Mouse (Mus musculus): ENCODE measurements around the gene Ndufc2. TPM values are rescaled to one million over a fixed set of nuclear protein-coding genes. Genes with fewer than 3 reads are reported as not detected.
"Not testable (repeated sequence)": the region's sequence is repeated elsewhere in the genome, so short reads cannot be mapped to it uniquely, and the experiment has no call there.

Ndufc2 gene
- polyA plus RNA-seq, 1 experiment, result 389 TPM

DNA sequence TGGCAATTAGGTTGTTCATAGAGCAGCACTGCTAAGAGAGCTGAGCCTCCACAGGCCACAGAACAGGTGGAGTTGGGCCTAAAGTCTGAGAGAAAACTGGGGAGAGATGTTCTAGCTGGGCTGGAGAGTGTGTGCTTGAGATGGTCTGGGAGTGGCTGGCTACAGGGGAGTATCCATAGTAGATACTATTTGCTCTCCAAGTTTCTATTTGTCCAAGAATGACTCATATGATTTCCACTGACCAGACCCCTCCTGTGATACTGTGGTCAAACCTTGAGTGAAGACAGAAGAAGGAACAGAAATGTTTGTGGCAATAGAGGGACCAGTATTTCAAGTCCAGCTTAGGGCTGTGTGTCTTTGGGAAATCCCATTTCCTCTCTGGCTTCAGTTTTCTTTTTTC, 39.2 kb downstream of the Ndufc2 start:
- H3K4me3 ChIP-seq (ENCODE audit: insufficient read depth, low read depth, low read length), result no peak overlapping the region
- no peaks in the 10 kb centered on the region for H3K4me1 ChIP-seq (ENCODE audit: control insufficient read depth, insufficient read depth, low read length)
- TF ChIP-seq CTCF (conservative IDR thresholded peaks at IDR 0.05; ENCODE audit: insufficient read depth, insufficient read length, low read depth, low read length) (no peak), POLR2A (IDR thresholded peaks at IDR 0.05; ENCODE audit: low read depth, low read length) (no peak)
- no peak overlapping the region for H3K27ac ChIP-seq (ENCODE audit: insufficient read depth, low read depth, low read length)
- H3K36me3 ChIP-seq (ENCODE audit: control insufficient read depth, insufficient read depth, low read length), result no peaks in the 10 kb centered on the region
- H3K27me3 ChIP-seq (replicated peaks; ENCODE audit: control insufficient read depth, insufficient read depth, low read length), result no peaks in the 10 kb centered on the region; the same call in 1 of the 2 replicates
- DNase-seq, result no peak

DNA sequence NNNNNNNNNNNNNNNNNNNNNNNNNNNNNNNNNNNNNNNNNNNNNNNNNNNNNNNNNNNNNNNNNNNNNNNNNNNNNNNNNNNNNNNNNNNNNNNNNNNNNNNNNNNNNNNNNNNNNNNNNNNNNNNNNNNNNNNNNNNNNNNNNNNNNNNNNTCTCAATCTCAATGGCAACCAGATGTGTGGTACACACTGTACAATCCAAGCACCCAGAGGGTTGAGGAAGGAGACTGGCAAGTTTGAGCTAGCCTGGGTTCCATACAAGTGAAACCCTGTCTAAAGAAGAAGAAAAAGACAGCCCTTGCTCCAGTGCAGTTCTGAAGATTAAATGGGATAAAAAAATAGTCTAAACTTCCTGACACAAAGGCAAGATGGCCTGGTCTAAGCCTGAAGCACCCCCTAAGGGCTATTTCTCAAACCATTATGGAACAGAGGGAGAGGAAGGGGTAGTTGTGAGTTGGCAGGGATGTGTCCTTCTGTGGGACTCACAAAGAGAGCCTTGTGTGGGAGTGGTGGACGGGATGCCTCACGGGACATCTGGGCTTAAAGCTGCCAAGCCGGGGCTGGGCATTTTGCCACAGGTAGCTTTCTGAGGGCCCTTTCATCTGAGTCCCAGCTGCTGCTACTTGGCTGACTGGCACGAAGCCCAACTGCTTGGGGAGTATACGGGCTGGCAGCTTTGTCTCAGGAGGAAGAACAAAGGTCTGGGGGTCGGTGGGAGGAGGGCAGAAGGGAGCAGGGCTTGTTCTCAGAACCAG, 46.5 kb downstream of the Ndufc2 start:
- peak; percentile 92 for DNase-seq
- TF ChIP-seq CTCF (conservative IDR thresholded peaks at IDR 0.05; ENCODE audit: insufficient read depth, insufficient read length, low read depth, low read length) (no peak), POLR2A (IDR thresholded peaks at IDR 0.05; ENCODE audit: low read depth, low read length) (no peak)
- Histone ChIP-seq H3K27ac (ENCODE audit: insufficient read depth, low read depth, low read length) (no peak overlapping the region), H3K36me3 (ENCODE audit: control insufficient read depth, insufficient read depth, low read length) (no peaks in the 10 kb centered on the region), H3K4me1 (ENCODE audit: control insufficient read depth, insufficient read depth, low read length) (no peaks in the 10 kb centered on the region; the same call in 1 of the 2 replicates), H3K4me3 (ENCODE audit: insufficient read depth, low read depth, low read length) (no peak overlapping the region), H3K27me3 (replicated peaks; ENCODE audit: control insufficient read depth, insufficient read depth, low read length) (no peaks in the 10 kb centered on the region)
- 3% methylated on average over 6 of the region's 6 CpGs for WGBS

DNA sequence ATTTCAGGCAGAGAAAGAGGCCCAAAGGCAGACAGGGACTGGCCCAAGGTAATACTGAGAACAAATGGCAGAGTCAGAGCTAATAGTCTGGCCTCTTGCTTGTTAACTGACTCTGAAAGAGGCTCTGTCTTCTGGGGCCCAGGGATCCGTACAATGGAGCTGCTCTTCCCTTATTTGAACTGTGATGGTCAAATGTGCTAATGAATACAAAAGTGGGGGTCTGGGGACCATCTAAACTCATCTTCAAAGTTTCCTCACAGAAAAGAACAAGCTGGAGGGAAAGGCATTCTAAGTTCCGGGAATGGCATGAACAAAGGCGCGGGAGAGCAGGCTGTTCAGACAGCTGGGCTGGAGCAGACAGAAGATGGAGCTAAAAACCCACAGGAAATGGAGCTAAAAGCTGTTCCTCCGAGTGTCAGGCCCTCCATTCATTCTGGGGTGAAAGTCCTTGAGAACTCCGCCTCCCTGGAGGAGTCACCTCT, 47.3 kb downstream of the Ndufc2 start:
- H3K27ac ChIP-seq (ENCODE audit: insufficient read depth, low read depth, low read length), result no peak overlapping the region
- H3K4me1 ChIP-seq (ENCODE audit: control insufficient read depth, insufficient read depth, low read length), result no peaks in the 10 kb centered on the region; the same call in 1 of the 2 replicates
- no peaks in the 10 kb centered on the region for H3K36me3 ChIP-seq (ENCODE audit: control insufficient read depth, insufficient read depth, low read length)
- H3K4me3 ChIP-seq (ENCODE audit: insufficient read depth, low read depth, low read length), result no peak overlapping the region
- 44% methylated on average over 6 of the region's 6 CpGs for WGBS
- no peak; the same call in 1 of the 2 replicates for TF ChIP-seq CTCF (conservative IDR thresholded peaks at IDR 0.05; ENCODE audit: insufficient read depth, insufficient read length, low read depth, low read length)
- TF ChIP-seq POLR2A (IDR thresholded peaks at IDR 0.05; ENCODE audit: low read depth, low read length), result no peak
- H3K27me3 ChIP-seq (replicated peaks; ENCODE audit: control insufficient read depth, insufficient read depth, low read length), result no peaks in the 10 kb centered on the region
- DNase-seq, result peak; percentile 60

DNA sequence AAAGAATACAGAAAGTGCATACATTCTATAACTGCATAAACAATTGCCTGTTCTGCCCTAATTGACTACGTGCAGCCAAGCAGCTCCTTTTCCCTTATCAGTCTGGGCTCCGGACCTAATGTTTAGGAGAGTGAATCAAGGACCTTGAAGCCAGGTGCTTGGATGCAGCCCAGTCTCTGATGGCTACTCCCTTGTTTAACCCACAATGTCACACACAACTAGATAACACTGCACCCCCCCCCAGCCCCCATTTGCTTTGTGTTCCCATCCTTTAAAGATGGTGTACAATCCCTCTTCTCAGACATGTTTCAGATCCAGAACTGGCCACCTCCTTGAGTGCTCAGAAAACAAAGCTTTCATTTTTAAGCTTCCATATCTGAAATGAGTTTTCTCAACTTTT, 51.2 kb downstream of the Ndufc2 start, which contains the start of gene Kctd14:
Gene Kctd14 (plus strand): TSS at position 301 of the 400 bp plus-strand sequence.
- not testable (repeated sequence) for H3K4me1 ChIP-seq (ENCODE audit: control insufficient read depth, insufficient read depth, low read length); H3K27ac ChIP-seq (ENCODE audit: insufficient read depth, low read depth, low read length); H3K27me3 ChIP-seq (replicated peaks; ENCODE audit: control insufficient read depth, insufficient read depth, low read length); H3K36me3 ChIP-seq (ENCODE audit: control insufficient read depth, insufficient read depth, low read length); DNase-seq; H3K4me3 ChIP-seq (ENCODE audit: insufficient read depth, low read depth, low read length)
- WGBS, result 80% methylated on average over 2 of the region's 2 CpGs

DNA sequence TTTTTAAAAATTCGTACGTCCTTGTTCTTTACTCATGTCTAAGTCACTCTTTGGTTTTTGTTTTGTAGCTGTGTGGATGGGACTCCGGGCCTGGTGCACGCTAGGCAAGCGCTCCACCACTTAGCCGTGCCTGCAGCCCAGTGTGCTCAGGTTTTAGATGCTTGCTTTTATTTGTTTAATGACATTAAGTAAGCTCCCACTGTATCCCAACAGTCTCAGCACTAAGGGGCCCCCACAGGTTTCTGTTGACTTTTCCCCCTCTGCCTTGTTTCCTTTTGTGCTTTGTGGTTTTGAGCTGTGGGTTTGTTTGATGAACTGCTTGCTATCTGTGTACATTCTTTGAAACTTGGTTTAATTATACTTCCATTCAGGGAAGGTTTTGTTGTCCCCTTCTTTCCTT, 52.4 kb downstream of the Ndufc2 start:
- no peak overlapping the region for H3K4me3 ChIP-seq (ENCODE audit: insufficient read depth, low read depth, low read length)
- WGBS, result 89% methylated on average over 6 of the region's 6 CpGs
- no peaks in the 10 kb centered on the region for H3K36me3 ChIP-seq (ENCODE audit: control insufficient read depth, insufficient read depth, low read length)
- H3K27ac ChIP-seq (ENCODE audit: insufficient read depth, low read depth, low read length), result no peak overlapping the region
- no peak for DNase-seq
- peaks cover 9% of the 10 kb centered on the region; the same call in 1 of the 2 replicates for H3K4me1 ChIP-seq (ENCODE audit: control insufficient read depth, insufficient read depth, low read length)
- no peaks in the 10 kb centered on the region for H3K27me3 ChIP-seq (replicated peaks; ENCODE audit: control insufficient read depth, insufficient read depth, low read length)
- TF ChIP-seq CTCF (conservative IDR thresholded peaks at IDR 0.05; ENCODE audit: insufficient read depth, insufficient read length, low read depth, low read length) (no peak), POLR2A (IDR thresholded peaks at IDR 0.05; ENCODE audit: low read depth, low read length) (no peak)

DNA sequence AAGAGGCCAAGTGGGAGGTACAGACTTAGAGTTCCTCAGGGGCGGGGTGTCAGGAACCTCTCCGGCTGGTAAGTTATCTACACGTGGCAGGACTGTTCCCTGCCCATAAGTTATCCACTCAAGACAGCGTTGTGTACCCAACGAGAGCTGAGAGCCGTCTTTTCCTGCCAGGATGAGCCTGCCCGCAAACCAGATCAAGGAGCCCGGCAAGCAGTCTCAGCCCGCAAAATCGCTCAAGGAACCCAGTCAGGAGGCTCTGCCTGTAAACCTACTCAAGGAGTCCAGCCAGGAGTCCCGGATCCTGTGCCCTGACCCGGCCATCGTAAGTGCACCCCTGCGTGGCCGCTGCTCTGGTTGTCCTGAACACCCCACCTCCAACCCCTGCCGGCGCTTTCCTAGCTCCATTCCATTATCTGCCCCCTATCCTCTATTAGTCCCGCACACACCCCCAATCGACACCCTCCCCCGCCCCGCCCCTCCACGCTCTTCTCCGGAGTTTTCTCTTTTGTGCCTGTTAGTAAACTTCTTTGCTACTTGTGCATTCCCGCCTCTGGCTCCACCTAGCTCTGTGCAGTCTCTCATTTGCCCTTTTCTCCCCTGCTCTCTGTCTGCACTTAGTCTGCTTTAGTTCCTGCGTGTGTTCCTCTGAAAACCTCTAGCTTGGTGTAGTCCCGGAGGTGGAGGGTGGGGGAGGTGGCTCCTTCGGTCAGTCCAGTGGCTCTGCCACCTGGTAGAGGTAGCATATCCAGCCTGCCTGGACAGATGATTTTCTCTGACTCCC, 53.5 kb downstream of the Ndufc2 start:
- TF ChIP-seq CTCF (conservative IDR thresholded peaks at IDR 0.05; ENCODE audit: insufficient read depth, insufficient read length, low read depth, low read length) (no peak), POLR2A (IDR thresholded peaks at IDR 0.05; ENCODE audit: low read depth, low read length) (no peak)
- H3K27ac ChIP-seq (ENCODE audit: insufficient read depth, low read depth, low read length), result no peak overlapping the region

GRCm38 (mm10) chr7:97454795-97455194, 55.0 kb downstream of the Ndufc2 start:
- whole genome bisulfite sequencing, result 66% methylated on average over 10 of the region's 10 CpGs
- Histone ChIP-seq H3K4me3 (ENCODE audit: insufficient read depth, low read depth, low read length) (no peak overlapping the region), H3K27me3 (replicated peaks; ENCODE audit: control insufficient read depth, insufficient read depth, low read length) (no peaks in the 10 kb centered on the region), H3K4me1 (ENCODE audit: control insufficient read depth, insufficient read depth, low read length) (peaks cover 9% of the 10 kb centered on the region; the same call in 1 of the 2 replicates), H3K27ac (ENCODE audit: insufficient read depth, low read depth, low read length) (no peak overlapping the region), H3K36me3 (ENCODE audit: control insufficient read depth, insufficient read depth, low read length) (no peaks in the 10 kb centered on the region)
- peak; percentile 80 for DNase-seq
- no peak for TF ChIP-seq CTCF (conservative IDR thresholded peaks at IDR 0.05; ENCODE audit: insufficient read depth, insufficient read length, low read depth, low read length)
- TF ChIP-seq POLR2A (IDR thresholded peaks at IDR 0.05; ENCODE audit: low read depth, low read length), result no peak

More for the DNA sequence above, 53.5 kb downstream of the Ndufc2 start:
- 2% methylated on average over 27 of the region's 27 CpGs for WGBS
- DNase-seq, result peak; percentile 46
- no peaks in the 10 kb centered on the region for H3K27me3 ChIP-seq (replicated peaks; ENCODE audit: control insufficient read depth, insufficient read depth, low read length)
- peak overlapping the region; percentile 43 for H3K4me3 ChIP-seq (ENCODE audit: insufficient read depth, low read depth, low read length)
- peaks cover 9% of the 10 kb centered on the region; the same call in 1 of the 2 replicates for H3K4me1 ChIP-seq (ENCODE audit: control insufficient read depth, insufficient read depth, low read length)
- H3K36me3 ChIP-seq (ENCODE audit: control insufficient read depth, insufficient read depth, low read length), result no peaks in the 10 kb centered on the region
